Mouse (Mus musculus) embryonic facial prominence, embryonic 11.5 days (tissue): ENCODE results near the gene Catsperd. TPM values are rescaled to one million over a fixed set of nuclear protein-coding genes. Genes with fewer than 3 reads are reported as not detected.

Experiments
- ATAC-seq: fragments of 200-750 bp; cut with Nextera tagmentation; replicated peaks from 2 replicates; pipeline ENCODE4 v1.8.0; 2017; ENCODE audit warnings: low read depth; ENCODE audit not compliant: insufficient number of reproducible peaks, low FRiP score, low TSS enrichment
- DNase-seq: peaks from one replicate; pipeline ENCODE4 v3.0.0-alpha.2; 2015; ENCODE audit warnings: low spot score
- H3K27ac ChIP-seq: fragments of 300-500 bp; sonication (generic); replicated peaks from 2 replicates; pipeline ENCODE4 v1.5.1; 2014; ENCODE audit warnings: mild to moderate bottlenecking, low read depth, low read length, control low read depth
- H3K27me3 ChIP-seq: fragments of 300-500 bp; sonication (generic); 2 replicates; pipeline ENCODE4 v1.6.1; 2014; ENCODE audit warnings: mild to moderate bottlenecking, low read length, moderate library complexity, mixed read lengths; ENCODE audit not compliant: control insufficient read depth, insufficient read depth
- H3K36me3 ChIP-seq: fragments of 300-500 bp; sonication (generic); replicated peaks from 2 replicates; pipeline ENCODE4 v1.6.1; 2014; ENCODE audit warnings: low read depth, mild to moderate bottlenecking, low read length, moderate library complexity, mixed read lengths; ENCODE audit not compliant: control insufficient read depth, insufficient read depth
- H3K4me1 ChIP-seq: fragments of 300-500 bp; sonication (generic); 2 replicates; pipeline ENCODE4 v1.6.1; 2014; ENCODE audit warnings: low read length, mixed read lengths; ENCODE audit not compliant: control insufficient read depth, insufficient read depth
- H3K4me2 ChIP-seq: fragments of 300-500 bp; sonication (generic); 2 replicates; pipeline ENCODE4 v1.6.1; 2014; ENCODE audit warnings: low read depth, mild to moderate bottlenecking, control low read depth, low read length, moderate library complexity
- H3K4me3 ChIP-seq: fragments of 300-500 bp; sonication (generic); 2 replicates; pipeline ENCODE4 v1.5.1; 2014; ENCODE audit warnings: low read depth, low read length, control low read depth
- H3K9ac ChIP-seq: fragments of 300-500 bp; sonication (generic); replicated peaks from 2 replicates; pipeline ENCODE4 v1.6.1; 2014; ENCODE audit warnings: mild to moderate bottlenecking, control low read depth, low read length
- H3K9me3 ChIP-seq: fragments of 300-500 bp; sonication (generic); replicated peaks from 2 replicates; pipeline ENCODE4 v1.6.1; 2016; ENCODE audit warnings: mild to moderate bottlenecking, low read length, inconsistent platforms, mixed read lengths; ENCODE audit not compliant: control insufficient read depth
- WGBS: fragments of 180-500 bp; shearing (Covaris S2); extraction: QIAGEN DNeasy Blood & Tissue Kit; methylation state at CpG from one replicate; pipeline ENCODE4 v1.1.7; 2014; 5-methylcytosine and 5-hydroxymethylcytosine counted together
- polyA plus RNA-seq: library from polyadenylated mRNA; unstranded; fragments of >200 nt; fragmentation: Nextera tagmentation; extraction: Ambion mirVana; gene quantifications from 2 replicates; pipeline ENCODE4 v1.2.1, GENCODE M21; 2014

Gene Catsperd
- polyA plus RNA-seq, 1 experiment from 2014 or later, result 0.70 TPM

DNA sequence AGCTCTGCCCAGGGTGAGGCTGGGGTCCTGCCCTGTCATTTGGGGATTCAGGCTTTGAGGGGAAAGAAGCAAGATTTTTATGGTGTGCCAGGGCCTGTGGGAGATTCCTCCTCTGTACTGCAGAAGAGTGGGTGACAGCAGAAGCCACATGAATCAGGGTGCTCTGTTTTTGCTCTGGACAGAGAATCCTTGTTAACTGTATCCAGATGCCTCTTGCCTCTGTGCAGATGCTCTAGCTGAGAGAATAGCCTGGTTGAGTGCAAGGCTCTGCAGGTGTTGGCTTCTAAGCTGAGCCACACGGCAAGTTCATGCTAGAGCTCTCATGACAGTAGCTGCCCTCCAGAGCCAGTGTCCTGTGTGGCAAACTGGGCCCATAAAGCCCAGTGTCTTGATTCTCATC is 65.5 kb downstream of the Catsperd start:
- no peaks in the 10 kb centered on the region for H3K9me3 ChIP-seq
- H3K4me1 ChIP-seq, result no peaks in the 10 kb centered on the region
- ATAC-seq, result no peak
- DNase-seq, result no peak
- H3K27me3 ChIP-seq, result no peaks in the 10 kb centered on the region
- H3K4me2 ChIP-seq, result no peak overlapping the region
- no peak overlapping the region for H3K4me3 ChIP-seq
- 71% methylated on average over 1 of the region's 1 CpGs for WGBS
- peaks cover 20% of the 10 kb centered on the region for H3K36me3 ChIP-seq
- no peak overlapping the region for H3K27ac ChIP-seq
- H3K9ac ChIP-seq, result no peak overlapping the region

DNA sequence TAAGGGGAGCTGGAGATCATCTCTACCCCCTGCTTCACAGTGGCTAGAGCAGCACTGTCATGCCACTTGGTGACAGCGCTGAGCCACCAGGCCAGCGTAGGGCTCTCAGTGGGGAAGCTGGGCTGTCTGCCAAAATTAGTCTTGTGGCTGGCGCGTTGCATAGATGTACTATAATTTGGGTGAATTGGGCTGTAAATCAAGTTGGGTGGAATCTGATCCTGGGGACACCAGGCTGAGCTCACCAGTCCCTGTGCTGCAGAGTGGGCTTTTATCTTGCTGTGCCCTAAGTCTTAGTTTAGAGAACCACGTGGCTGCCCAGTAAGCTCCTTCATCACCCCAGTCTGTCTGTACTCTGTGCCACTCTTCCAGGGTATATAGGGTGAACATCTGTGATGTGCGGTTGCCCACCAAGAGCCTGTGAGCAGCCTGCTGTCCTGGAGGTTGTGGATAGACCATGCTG is 65.9 kb downstream of the Catsperd start:
- ATAC-seq (no peak), DNase-seq (no peak)
- 89% methylated on average over 6 of the region's 6 CpGs for WGBS
- Histone ChIP-seq H3K27me3 (no peaks in the 10 kb centered on the region), H3K27ac (no peak overlapping the region), H3K9ac (no peak overlapping the region), H3K4me3 (no peak overlapping the region), H3K4me2 (no peak overlapping the region), H3K4me1 (no peaks in the 10 kb centered on the region), H3K36me3 (peaks cover 20% of the 10 kb centered on the region), H3K9me3 (no peaks in the 10 kb centered on the region)

DNA sequence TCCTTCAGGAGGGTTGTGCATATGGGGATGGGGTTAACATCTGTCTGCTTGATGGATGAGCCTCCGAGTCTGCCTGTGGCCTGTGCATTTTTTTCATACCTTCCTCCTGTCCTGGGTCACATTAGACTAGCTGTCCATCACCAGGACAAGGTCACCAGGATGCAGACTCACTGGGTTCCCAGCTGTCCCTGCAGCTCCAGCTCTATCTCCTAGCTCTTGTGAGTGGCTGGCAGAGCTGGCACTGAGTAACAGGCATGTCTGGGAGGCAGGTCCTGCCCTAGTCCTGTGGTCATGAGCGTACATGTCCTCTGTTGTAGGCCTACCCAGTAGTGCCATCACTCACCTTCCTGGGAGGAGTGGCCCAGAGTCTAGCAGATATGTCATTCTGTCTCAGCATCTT is 72.5 kb downstream of the Catsperd start:
- H3K4me1 ChIP-seq, result no peaks in the 10 kb centered on the region
- H3K4me2 ChIP-seq, result no peak overlapping the region
- no peak overlapping the region for H3K9ac ChIP-seq
- ATAC-seq, result no peak
- 82% methylated on average over 2 of the region's 2 CpGs for WGBS
- DNase-seq, result no peak
- no peak overlapping the region for H3K4me3 ChIP-seq
- H3K9me3 ChIP-seq, result no peaks in the 10 kb centered on the region
- no peaks in the 10 kb centered on the region for H3K27me3 ChIP-seq
- peaks cover 24% of the 10 kb centered on the region for H3K36me3 ChIP-seq
- H3K27ac ChIP-seq, result no peak overlapping the region

DNA sequence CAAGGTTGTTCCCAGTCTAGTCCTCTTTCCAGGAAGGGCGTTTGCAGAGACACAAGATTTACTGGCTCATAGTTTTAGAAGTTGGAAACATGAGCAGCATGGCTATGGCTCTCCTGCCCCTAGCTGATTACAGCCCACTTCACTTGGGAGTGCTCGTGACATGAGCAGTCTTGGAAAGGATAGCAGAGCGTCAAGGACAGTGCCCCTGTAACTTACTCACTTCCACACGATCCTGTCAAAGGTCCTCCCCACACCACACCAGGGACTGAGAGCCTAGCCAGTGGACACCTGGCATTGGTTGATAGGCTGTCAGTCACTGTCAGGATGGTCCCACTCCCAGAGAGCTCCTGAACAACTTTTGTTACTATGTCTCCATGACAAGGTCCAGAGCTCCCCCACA is 75.1 kb downstream of the Catsperd start:
- 83% methylated on average over 4 of the region's 4 CpGs for WGBS
- peaks cover 31% of the 10 kb centered on the region for H3K36me3 ChIP-seq

DNA sequence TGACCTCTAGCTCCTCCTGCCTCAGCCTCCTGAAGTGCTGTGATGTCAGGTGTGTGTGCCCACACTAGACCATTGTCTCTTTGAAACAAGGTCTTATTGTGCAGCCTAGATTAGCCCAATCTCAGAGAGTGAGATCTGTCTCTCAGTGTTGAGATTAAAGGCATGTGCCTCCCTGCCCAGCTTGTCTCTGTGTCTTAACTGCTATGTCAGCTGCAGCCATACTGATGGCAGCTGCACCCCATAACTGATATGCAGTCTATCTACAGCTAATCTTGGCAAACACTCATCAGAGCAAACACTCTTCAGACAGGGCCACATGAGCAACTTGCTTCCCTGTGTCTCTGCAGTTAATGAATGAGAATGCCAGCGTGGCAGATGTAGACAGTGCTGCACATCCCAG is 78.6 kb downstream of the Catsperd start:
- H3K27me3 ChIP-seq, result no peaks in the 10 kb centered on the region
- no peak overlapping the region for H3K9ac ChIP-seq
- no peak overlapping the region for H3K4me2 ChIP-seq
- no peak overlapping the region for H3K27ac ChIP-seq
- WGBS, result 89% methylated on average over 1 of the region's 1 CpGs
- no peaks in the 10 kb centered on the region for H3K9me3 ChIP-seq
- no peaks in the 10 kb centered on the region for H3K4me1 ChIP-seq
- ATAC-seq (no peak), DNase-seq (no peak)
- peaks cover 35% of the 10 kb centered on the region for H3K36me3 ChIP-seq
- H3K4me3 ChIP-seq, result no peak overlapping the region

More for the DNA sequence above, 75.1 kb downstream of the Catsperd start:
- H3K9me3 ChIP-seq, result no peaks in the 10 kb centered on the region
- DNase-seq (no peak), ATAC-seq (no peak)
- H3K4me1 ChIP-seq, result no peaks in the 10 kb centered on the region
- H3K27ac ChIP-seq, result no peak overlapping the region
- H3K4me3 ChIP-seq, result no peak overlapping the region
- no peaks in the 10 kb centered on the region for H3K27me3 ChIP-seq
- H3K4me2 ChIP-seq, result no peak overlapping the region
- H3K9ac ChIP-seq, result no peak overlapping the region

DNA sequence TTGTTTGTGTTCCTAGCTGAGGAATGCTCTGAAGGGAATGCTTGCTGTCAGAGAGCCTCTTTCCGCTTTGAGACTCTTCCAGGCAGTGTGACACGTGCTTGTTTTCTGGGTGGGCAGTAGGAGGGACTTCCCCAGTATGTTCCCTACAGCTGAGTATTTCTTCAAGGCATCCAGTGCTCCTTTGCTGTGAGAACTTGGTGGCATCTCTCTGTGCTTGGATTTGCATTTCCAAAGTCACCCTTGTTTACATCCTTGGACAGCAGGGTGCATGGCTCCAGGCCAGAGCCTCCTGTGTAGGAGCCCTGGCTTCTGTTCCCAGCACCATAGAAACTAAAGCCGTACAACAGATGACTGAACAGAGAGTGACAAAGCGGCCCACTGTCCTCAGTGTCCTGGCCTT is 80.7 kb downstream of the Catsperd start:
- Histone ChIP-seq H3K9me3 (no peaks in the 10 kb centered on the region), H3K9ac (no peak overlapping the region), H3K4me1 (no peaks in the 10 kb centered on the region), H3K36me3 (peaks cover 30% of the 10 kb centered on the region), H3K27me3 (no peaks in the 10 kb centered on the region), H3K27ac (no peak overlapping the region), H3K4me2 (no peak overlapping the region), H3K4me3 (no peak overlapping the region)
- ATAC-seq (no peak), DNase-seq (no peak)
- 83% methylated on average over 4 of the region's 4 CpGs for WGBS

DNA sequence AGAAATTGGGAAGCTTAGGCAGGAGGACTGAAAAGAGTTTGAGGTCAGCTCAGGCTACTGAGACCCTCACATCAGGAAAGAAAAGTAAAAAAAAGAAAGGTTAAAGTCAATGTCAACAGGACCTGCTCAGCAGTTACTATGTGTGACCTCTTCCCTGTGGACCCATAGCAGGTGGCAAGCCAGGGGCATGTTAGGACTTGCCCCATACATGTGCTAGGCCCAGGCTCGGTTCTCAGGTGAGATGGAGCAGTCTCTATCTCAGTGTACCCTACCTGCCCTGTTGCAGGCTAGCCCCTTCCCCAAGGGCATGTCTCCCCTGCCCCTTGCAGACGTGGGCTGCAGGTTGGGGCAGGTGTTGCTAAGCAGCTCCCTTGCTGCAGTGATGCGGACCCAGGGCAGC is 81.8 kb downstream of the Catsperd start:
- Histone ChIP-seq H3K9ac (no peak overlapping the region), H3K9me3 (no peaks in the 10 kb centered on the region), H3K4me2 (no peak overlapping the region), H3K27ac (no peak overlapping the region), H3K36me3 (peaks cover 30% of the 10 kb centered on the region), H3K4me1 (no peaks in the 10 kb centered on the region), H3K4me3 (no peak overlapping the region), H3K27me3 (no peaks in the 10 kb centered on the region)
- DNase-seq (no peak), ATAC-seq (no peak)
- 89% methylated on average over 3 of the region's 3 CpGs for WGBS
